Mouse (Mus musculus) ES-Bruce4 (cell line): ENCODE measurements around the gene Smox.

Experiments used
- EP300 ChIP-seq: IDR thresholded peaks from 2 replicates; pipeline ENCODE4 v1.6.1; 2011; ENCODE audit warnings: low read depth, low read length; ENCODE audit not compliant: insufficient read depth
- POLR2A ChIP-seq: IDR thresholded peaks from one replicate; pipeline ENCODE4 v1.8.1; 2011; ENCODE audit warnings: low read length; ENCODE audit not compliant: insufficient read depth

DNA sequence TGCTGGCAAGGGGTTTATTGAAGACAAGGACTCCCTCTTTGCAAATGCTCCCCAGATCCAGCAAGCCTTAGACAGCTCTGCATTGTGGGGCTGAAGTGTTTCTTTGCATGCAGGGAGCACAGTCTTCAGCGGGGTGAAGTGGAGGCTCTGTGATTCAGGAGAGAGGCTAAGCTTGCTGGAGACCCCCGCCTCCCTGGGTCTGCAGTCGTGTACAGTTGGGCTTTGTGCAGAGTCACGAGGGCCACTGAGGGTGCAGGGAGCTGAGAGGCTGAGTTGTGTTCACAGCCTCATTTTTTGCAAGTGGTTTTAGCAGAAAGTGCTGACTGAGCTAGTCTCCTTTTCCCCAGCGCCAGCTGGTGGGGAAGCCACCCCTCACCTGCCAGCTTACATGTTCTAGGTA lies 10.6 kb downstream of the Smox start:
- TF ChIP-seq EP300 (no peak), POLR2A (no peak)
